Mouse (Mus musculus) ES-E14 (cell line): Measurements from ENCODE around the gene Lclat1. TPM values are rescaled to one million over a fixed set of nuclear protein-coding genes. Genes with fewer than 3 reads are reported as not detected.

ENCODE experiments used
- DNase-seq: peaks from one replicate; pipeline ENCODE4 v3.0.0-alpha.2; 2013; ENCODE audit warnings: low read depth, low spot score
- H3K27ac ChIP-seq: 2 replicates; pipeline ENCODE4 v1.5.1; 2012; ENCODE audit warnings: low read depth, mild to moderate bottlenecking, low read length, moderate library complexity, mixed read lengths; ENCODE audit not compliant: poor library complexity, insufficient read depth, severe bottlenecking
- H3K36me3 ChIP-seq: 2 replicates; pipeline ENCODE4 v1.6.1; 2012; ENCODE audit warnings: mild to moderate bottlenecking, low read length, moderate library complexity, mixed read lengths; ENCODE audit not compliant: control insufficient read depth, poor library complexity, insufficient read depth, severe bottlenecking
- H3K4me1 ChIP-seq, 2 experiments: fragments of 150-350 bp in 1 of 2; sonication (generic) in 1 of 2; 2 replicates each; pipeline ENCODE4 v1.6.1; 2012; ENCODE audit warnings: low read length in 2 of 2, mild to moderate bottlenecking in 1 of 2, mixed read lengths in 1 of 2; ENCODE audit not compliant: control insufficient read depth in 2 of 2, insufficient read depth in 2 of 2, poor library complexity in 1 of 2
- H3K4me3 ChIP-seq, 2 experiments: fragments of 150-350 bp in 1 of 2; sonication (generic) in 1 of 2; 2 replicates each; pipeline ENCODE4 v1.5.1; 2012; ENCODE audit warnings: low read length in 2 of 2, low read depth in 1 of 2, mild to moderate bottlenecking in 1 of 2, mixed read lengths in 1 of 2; ENCODE audit not compliant: insufficient read depth in 1 of 2, poor library complexity in 1 of 2, severe bottlenecking in 1 of 2
- H3K9ac ChIP-seq: 2 replicates; pipeline ENCODE4 v1.6.1; 2012; ENCODE audit warnings: low read depth, mild to moderate bottlenecking, low read length, mixed read lengths; ENCODE audit not compliant: poor library complexity, insufficient read depth, severe bottlenecking
- H3K9me3 ChIP-seq: fragments of 150-350 bp; sonication (generic); 2 replicates; pipeline ENCODE4 v1.6.1; 2012; ENCODE audit warnings: low read depth, mild to moderate bottlenecking, low read length; ENCODE audit not compliant: control insufficient read depth, insufficient read depth
- CHD2 ChIP-seq: IDR thresholded peaks from 2 replicates; pipeline ENCODE4 v1.6.1; 2014; ENCODE audit warnings: mild to moderate bottlenecking, low read depth, low read length, inconsistent platforms
- HCFC1 ChIP-seq: IDR thresholded peaks from 2 replicates; pipeline ENCODE4 v1.6.1; 2012; ENCODE audit warnings: low read length, inconsistent platforms, borderline replicate concordance; ENCODE audit not compliant: insufficient read depth
- MAFK ChIP-seq: IDR thresholded peaks from 2 replicates; pipeline ENCODE4 v1.6.1; 2014; ENCODE audit warnings: mild to moderate bottlenecking, low read depth, low read length, inconsistent platforms; ENCODE audit not compliant: insufficient read depth
- ZC3H11A ChIP-seq: IDR thresholded peaks from 2 replicates; pipeline ENCODE4 v1.6.1; 2012; ENCODE audit warnings: low read depth, mild to moderate bottlenecking, inconsistent platforms, low read length, borderline replicate concordance
- ZNF384 ChIP-seq: IDR thresholded peaks from 2 replicates; pipeline ENCODE4 v1.6.1; 2012; ENCODE audit warnings: low read depth, low read length, inconsistent platforms
- in situ Hi-C, 2 experiments: fragments of 600-800 bp; cut with MboI; formaldehyde crosslinking; loops; one replicate each; pipeline ENCODE4 v1.15.1; 2025; ENCODE audit warnings: low sequenced_read_pairs in 2 of 2, inconsistent platforms in 1 of 2; ENCODE audit not compliant: unreplicated experiment in 2 of 2
- total RNA-seq: library from RNA; depleted of rRNA; stranded (reverse); fragments of 300-350 nt; gene quantifications from 2 replicates; pipeline ENCODE4 v1.2.3, GENCODE M21; 2012

Lclat1 gene
- total RNA-seq, 1 experiment, result 8.6 TPM

DNA sequence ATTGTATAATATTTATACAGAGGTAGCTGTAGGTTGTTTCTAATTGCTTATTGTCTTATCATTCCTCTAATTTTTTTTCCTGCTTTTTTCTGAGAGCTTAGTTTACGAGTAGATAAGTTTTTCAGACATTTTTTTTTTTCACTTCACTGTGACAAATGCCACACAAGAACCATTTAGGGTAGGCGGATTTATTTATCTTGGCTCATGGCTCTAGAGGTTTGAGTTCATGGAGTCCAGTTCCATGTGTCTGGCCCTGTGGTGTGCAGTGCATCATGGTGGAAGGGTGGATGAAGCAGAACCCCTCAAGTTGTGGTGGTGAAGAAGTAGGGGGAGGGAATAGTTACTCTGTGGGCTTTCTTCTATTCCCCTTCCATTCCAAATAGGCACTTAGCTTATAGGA lies 13.9 kb downstream of the Lclat1 start:
- peaks cover 0 to 3% of the 10 kb centered on the region in 2 experiments; a peak in 1 of 4 replicates for H3K4me1 ChIP-seq
- no peak for DNase-seq
- H3K4me3 ChIP-seq, result no peak overlapping the region
- no peaks in the 10 kb centered on the region for H3K36me3 ChIP-seq
- in situ Hi-C loops, result no loop called here
- no peaks in the 10 kb centered on the region for H3K9me3 ChIP-seq
- TF ChIP-seq ZC3H11A (no peak), ZNF384 (no peak), HCFC1 (no peak), CHD2 (no peak), MAFK (no peak)
- H3K9ac ChIP-seq, result no peak overlapping the region
- no peak overlapping the region for H3K27ac ChIP-seq

DNA sequence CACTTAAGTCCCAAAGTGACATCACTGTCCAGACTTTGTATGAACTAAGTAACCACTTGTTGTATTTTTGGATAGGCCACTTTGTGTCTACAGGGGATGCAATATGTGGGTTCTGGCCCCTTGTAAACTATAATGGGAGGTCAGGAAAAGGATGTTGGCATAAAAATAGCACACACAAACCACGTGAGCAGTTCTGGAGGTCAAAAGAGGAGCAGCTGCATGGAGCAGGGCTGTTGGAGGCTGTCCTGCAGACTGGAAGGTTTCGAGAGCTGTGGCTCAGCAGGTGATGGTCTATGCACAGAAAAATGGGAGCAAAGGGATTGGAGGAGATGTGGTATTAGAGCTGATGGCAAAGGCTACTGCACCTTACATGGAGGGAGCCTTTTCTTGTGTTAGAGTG lies 18.6 kb downstream of the Lclat1 start:
- Histone ChIP-seq H3K27ac (no peak overlapping the region), H3K4me1 (no peaks in the 10 kb centered on the region), H3K9me3 (no peaks in the 10 kb centered on the region), H3K4me3 (no peak overlapping the region), H3K9ac (no peak overlapping the region), H3K36me3 (no peaks in the 10 kb centered on the region)
- no peak for DNase-seq
- in situ Hi-C loops, result no loop called here
- TF ChIP-seq CHD2, result no peak
- no peak for TF ChIP-seq MAFK
- no peak for TF ChIP-seq HCFC1
- no peak for TF ChIP-seq ZC3H11A
- TF ChIP-seq ZNF384, result no peak

DNA sequence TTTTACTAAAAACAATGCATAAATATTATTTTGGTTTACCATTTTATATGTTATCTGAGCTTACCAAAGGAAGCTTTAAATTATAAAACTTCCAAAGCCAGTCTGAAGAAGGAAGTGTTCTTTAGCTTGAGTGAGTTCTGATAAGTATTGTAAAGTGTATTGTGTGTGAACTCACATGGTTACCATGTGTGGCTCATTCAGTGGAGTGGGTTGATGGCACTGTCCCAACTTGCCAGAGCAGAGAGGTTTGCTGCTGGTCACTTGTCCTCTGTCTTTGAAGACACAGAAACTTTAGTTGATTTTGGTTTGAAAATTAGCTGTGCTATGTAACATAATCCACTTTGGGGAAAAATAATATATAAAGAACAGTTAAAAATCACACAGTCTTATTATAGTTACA lies 19.1 kb downstream of the Lclat1 start:
- Histone ChIP-seq H3K4me1 (no peaks in the 10 kb centered on the region), H3K9ac (no peak overlapping the region), H3K27ac (no peak overlapping the region), H3K36me3 (no peaks in the 10 kb centered on the region), H3K9me3 (no peaks in the 10 kb centered on the region), H3K4me3 (no peak overlapping the region)
- no peak for TF ChIP-seq HCFC1
- TF ChIP-seq ZC3H11A, result no peak
- no peak for TF ChIP-seq MAFK
- TF ChIP-seq CHD2, result no peak
- no peak for TF ChIP-seq ZNF384
- no peak for DNase-seq
- in situ Hi-C loops, result no loop called here

DNA sequence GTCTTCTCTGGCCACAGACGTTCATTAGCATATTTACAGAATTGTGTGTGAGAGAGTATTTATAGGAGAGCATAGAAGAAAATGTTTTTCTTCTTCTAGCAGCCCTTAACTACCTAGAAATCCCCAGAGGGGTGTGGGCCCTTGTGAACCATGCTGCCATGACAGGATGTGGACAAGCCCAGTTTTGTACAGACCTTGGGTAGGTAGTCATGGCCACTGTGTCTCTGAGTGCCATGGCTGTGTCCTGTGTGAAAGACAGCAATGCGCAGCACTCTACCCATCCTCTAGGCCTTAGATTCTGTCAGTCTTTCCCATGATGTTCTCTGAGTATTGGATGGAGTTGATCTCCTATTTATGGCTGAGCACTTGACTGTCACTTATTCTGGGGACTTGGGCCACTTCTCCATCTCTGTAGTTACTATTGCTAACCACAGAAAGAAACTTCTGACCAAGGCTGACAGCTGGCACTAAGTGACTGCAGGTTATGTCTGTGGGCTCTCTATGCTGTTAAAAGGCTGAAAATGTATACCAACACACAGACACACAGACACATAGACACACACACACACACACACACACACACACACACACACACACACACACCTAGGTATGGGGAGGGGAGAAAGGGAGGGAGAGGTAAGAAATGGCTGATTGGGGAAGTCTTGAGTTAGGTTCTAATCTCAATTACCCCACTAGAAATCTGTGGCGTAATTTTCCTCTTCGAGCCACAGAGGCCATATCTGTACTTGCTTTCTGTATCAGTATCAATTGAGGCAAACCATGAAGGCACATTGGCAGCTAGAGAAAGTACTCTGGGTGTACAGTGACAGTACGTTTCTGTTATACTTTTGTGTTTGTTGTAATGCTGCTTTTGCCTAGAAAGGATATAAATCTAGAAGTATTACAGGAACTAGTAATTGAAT lies 29.0 kb downstream of the Lclat1 start:
- DNase-seq, result no peak
- no peak overlapping the region for H3K4me3 ChIP-seq
- H3K4me1 ChIP-seq, result no peaks in the 10 kb centered on the region

More for the DNA sequence above, 29.0 kb downstream of the Lclat1 start:
- Histone ChIP-seq H3K9me3 (no peaks in the 10 kb centered on the region), H3K9ac (no peak overlapping the region), H3K27ac (no peak overlapping the region), H3K36me3 (no peaks in the 10 kb centered on the region)
- TF ChIP-seq HCFC1 (no peak), MAFK (no peak), ZNF384 (no peak), ZC3H11A (no peak), CHD2 (no peak)
- in situ Hi-C loops, result no loop called here
